Mouse (Mus musculus) lung, adult 2 months (tissue): ENCODE results near the gene Chchd2.

Experiments
- CTCF ChIP-seq: fragments of 200-500 bp; IDR thresholded peaks from 2 replicates; pipeline ENCODE4 v1.5.1; 2011; ENCODE audit warnings: mild to moderate bottlenecking, low read length, control low read depth; ENCODE audit not compliant: insufficient read depth
- POLR2A ChIP-seq: fragments of 200-500 bp; IDR thresholded peaks from 2 replicates; pipeline ENCODE4 v1.6.1; 2011; ENCODE audit warnings: low read depth, mild to moderate bottlenecking, control low read depth, low read length, borderline replicate concordance; ENCODE audit errors: extremely low read depth

DNA sequence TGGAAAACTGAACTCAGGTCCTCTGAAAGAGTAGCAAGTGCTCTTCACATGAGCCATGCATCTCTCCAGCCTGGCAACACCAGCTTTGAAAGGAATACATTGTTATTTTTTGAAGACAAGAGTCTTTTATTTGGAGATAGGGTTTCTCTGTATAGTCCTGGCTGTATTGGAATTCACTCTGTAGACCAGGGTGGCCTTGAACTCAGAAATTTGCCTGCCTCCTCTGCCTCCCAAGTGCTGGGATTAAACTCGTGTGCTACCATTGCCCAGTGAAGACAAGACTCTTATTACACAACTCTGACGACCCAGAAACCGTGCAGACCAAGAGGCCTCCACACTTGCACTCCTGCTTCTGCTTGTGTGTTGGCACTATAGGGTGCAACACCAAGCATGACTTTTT lies 7.4 kb downstream of the Chchd2 start:
- TF ChIP-seq CTCF, result no peak
- TF ChIP-seq POLR2A, result no peak
